7 mouse cellular contexts compared by ENCODE assay signal in the genomic region with DNA sequence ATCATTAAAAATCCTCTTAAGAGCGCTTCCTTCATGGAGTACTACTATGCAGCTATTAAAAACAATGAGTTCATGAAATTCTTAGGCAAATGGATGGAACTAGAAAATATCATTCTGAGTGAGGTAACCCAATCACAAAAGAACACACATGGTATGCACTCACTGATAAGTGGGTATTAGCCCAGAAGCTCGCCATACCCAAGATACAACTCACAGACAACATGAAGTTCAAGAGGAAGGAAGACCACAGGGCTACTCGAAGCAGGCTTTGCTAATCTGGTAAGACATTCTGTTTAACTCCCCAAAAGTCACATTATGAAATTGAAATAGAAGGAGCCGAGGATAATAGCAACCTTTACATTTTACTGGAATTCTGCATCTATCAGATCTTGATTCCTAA.
A peak's percentile ranks its signal among the peaks of the same experiment; 100 is the strongest.
DNase-seq lines count a peak whose midpoint lies in the region; ATAC-seq and TF ChIP-seq lines count a peak whose summit lies in the region.
"Not testable (repeated sequence)": the region's sequence is repeated elsewhere in the genome, so short reads cannot be mapped to it uniquely, and the experiment has no call there.

No protein-coding gene starts in this region.

- H3K4me1 ChIP-seq in liver, embryonic 11.5 days (replicated peaks; ENCODE audit: control insufficient read depth, insufficient read depth, low read length); liver, embryonic 12.5 days; liver, embryonic 14.5 days (replicated peaks; ENCODE audit: control insufficient read depth in 2 of 2, insufficient read depth in 2 of 2, low read length in 1 of 2); liver, embryonic 15.5 days (replicated peaks); liver, embryonic 16.5 days (ENCODE audit: control insufficient read depth, low read depth, low read length): not testable (repeated sequence)
- peaks cover 11% of the 10 kb centered on the region; the same call in 1 of the 2 replicates for H3K4me1 ChIP-seq in liver, embryonic 13.5 days (replicated peaks)

- peak; percentile 21; the same call in 1 of the 2 replicates for TF ChIP-seq EP300 in liver, embryonic 14.5 days (IDR thresholded peaks at IDR 0.05; ENCODE audit: low read depth)

- H3K27me3 ChIP-seq in liver, embryonic 11.5 days (replicated peaks; ENCODE audit: control insufficient read depth, insufficient read depth, low read length); liver, embryonic 12.5 days (replicated peaks); liver, embryonic 13.5 days; liver, embryonic 14.5 days (ENCODE audit: control insufficient read depth, insufficient read depth, low read length); liver, embryonic 15.5 days; liver, embryonic 16.5 days (ENCODE audit: control insufficient read depth, insufficient read depth, low read depth, low read length): not testable (repeated sequence)

- not testable (repeated sequence) for H3K27ac ChIP-seq in liver, embryonic 11.5 days (ENCODE audit: low read depth, low read length); liver, embryonic 12.5 days; liver, embryonic 13.5 days; liver, embryonic 14.5 days; liver, embryonic 15.5 days (replicated peaks); liver, embryonic 16.5 days (ENCODE audit: low read length)

- not testable (repeated sequence) for H3K9ac ChIP-seq in liver, embryonic 11.5 days (ENCODE audit: low read depth, low read length); liver, embryonic 12.5 days; liver, embryonic 13.5 days; liver, embryonic 14.5 days (replicated peaks); liver, embryonic 15.5 days; liver, embryonic 16.5 days (ENCODE audit: low read depth, low read length)

- TF ChIP-seq CTCF in liver, embryonic 14.5 days (IDR thresholded peaks at IDR 0.05; ENCODE audit: low read depth): not testable (repeated sequence)

- not testable (repeated sequence) for H3K36me3 ChIP-seq in liver, embryonic 11.5 days (ENCODE audit: control insufficient read depth, insufficient read depth, low read length); liver, embryonic 12.5 days; liver, embryonic 13.5 days; liver, embryonic 14.5 days (replicated peaks; ENCODE audit: control insufficient read depth, insufficient read depth, low read depth); liver, embryonic 15.5 days (replicated peaks); liver, embryonic 16.5 days (ENCODE audit: control insufficient read depth, insufficient read depth)

- not testable (repeated sequence) for H3K4me2 ChIP-seq in liver, embryonic 11.5 days; liver, embryonic 13.5 days; liver, embryonic 14.5 days (ENCODE audit: low read depth); liver, embryonic 15.5 days; liver, embryonic 16.5 days (ENCODE audit: low read depth, low read length)
- H3K4me2 ChIP-seq in liver, embryonic 12.5 days: peak overlapping the region; percentile 2; the same call in 1 of the 2 replicates

- not testable (repeated sequence) for H3K4me3 ChIP-seq in liver, embryonic 11.5 days (ENCODE audit: low read depth, low read length); liver, embryonic 12.5 days; liver, embryonic 13.5 days (replicated peaks); liver, embryonic 14.5 days (ENCODE audit: insufficient read depth in 1 of 2, low read depth in 2 of 2, low read length in 2 of 2); liver, embryonic 15.5 days (replicated peaks); liver, embryonic 16.5 days (ENCODE audit: low read depth, low read length)

- WGBS in liver, embryonic 11.5 days: 56% methylated on average over 4 of the region's 4 CpGs
- 35% methylated on average over 4 of the region's 4 CpGs for WGBS in liver, embryonic 12.5 days (ENCODE audit: insufficient replicate concordance)
- WGBS in liver, embryonic 13.5 days (ENCODE audit: insufficient replicate concordance): 35% methylated on average over 4 of the region's 4 CpGs
- 27% methylated on average over 4 of the region's 4 CpGs for WGBS in liver, embryonic 14.5 days (ENCODE audit: insufficient replicate concordance)
- WGBS in liver, embryonic 15.5 days (ENCODE audit: insufficient replicate concordance): 33% methylated on average over 4 of the region's 4 CpGs
- WGBS in liver, embryonic 16.5 days (ENCODE audit: insufficient replicate concordance): 35% methylated on average over 4 of the region's 4 CpGs

- H3K9me3 ChIP-seq in liver, embryonic 11.5 days (ENCODE audit: control insufficient read depth, low read length); liver, embryonic 12.5 days (replicated peaks); liver, embryonic 13.5 days (replicated peaks); liver, embryonic 14.5 days (ENCODE audit: control insufficient read depth, low read length); liver, embryonic 15.5 days (replicated peaks); liver, embryonic 16.5 days (replicated peaks; ENCODE audit: control insufficient read depth, low read length): not testable (repeated sequence)

- peak; percentile 80 for ATAC-seq in liver, embryonic 11.5 days (replicated peaks; ENCODE audit: low FRiP score)
- peak; percentile 82 for ATAC-seq in liver, embryonic 12.5 days
- peak; percentile 83; the same call in 1 of the 2 replicates for ATAC-seq in liver, embryonic 13.5 days (ENCODE audit: low read depth)
- peak; percentile 62; the same call in 1 of the 2 replicates for ATAC-seq in liver, embryonic 14.5 days (ENCODE audit: insufficient read depth)
- ATAC-seq in liver, embryonic 15.5 days (ENCODE audit: insufficient read depth): peak; percentile 64; the same call in 1 of the 2 replicates
- peak; percentile 39; the same call in 1 of the 2 replicates for ATAC-seq in liver, embryonic 16.5 days (ENCODE audit: low read depth)

- DNase-seq in c-Kit-positive CD71-positive TER-119-positive erythroid progenitor cells, embryonic 14.5 days (ENCODE audit: low spot score): peak; percentile 7
- DNase-seq in liver, embryonic 11.5 days (ENCODE audit: low spot score); liver, embryonic 14.5 days (ENCODE audit: low read depth in 3 of 3, low spot score in 3 of 3): not testable (repeated sequence)
- DNase-seq in liver, embryonic 13.5 days: peak; percentile 6
